Mouse (Mus musculus): ENCODE data around the gene Ofd1. TPM values are rescaled to one million over a fixed set of nuclear protein-coding genes. Genes with fewer than 3 reads are reported as not detected.

Gene Ofd1
- polyA plus RNA-seq (2015; fragmentation: Illumina TruSeq; extraction: RNeasy Lipid Tissue Mini Kit (QIAGEN cat#74804); ENCODE audit: insufficient read depth, low replicate concordance) = 17.0 TPM

GRCm38 (mm10) chrX:166440616-166441063 lies at the start of gene Ofd1:
Gene Ofd1, minus strand, starts transcription at chrX:166440704.

GRCm38 (mm10) chrX:166479365-166479983 lies 39.0 kb upstream of the Ofd1 start, which contains the start of gene Rab9:
Gene Rab9, minus strand, starts transcription at chrX:166479867.

GRCm38 (mm10) chrX:166440036-166440615 lies 378 bp downstream of the Ofd1 start, which contains the start of gene Trappc2:
Gene Trappc2, plus strand, starts transcription at chrX:166440574.

Other genes with a start within 250 kb of the Ofd1 start
- 51.3 TPM for gene Gpm6b, start 201.8 kb downstream of the Ofd1 start, polyA plus RNA-seq (2015; fragmentation: Illumina TruSeq; extraction: RNeasy Lipid Tissue Mini Kit (QIAGEN cat#74804); ENCODE audit: insufficient read depth, low replicate concordance)
- gene Trappc2, start 130 bp downstream of the Ofd1 start, polyA plus RNA-seq (2015; fragmentation: Illumina TruSeq; extraction: RNeasy Lipid Tissue Mini Kit (QIAGEN cat#74804); ENCODE audit: insufficient read depth, low replicate concordance) = 30.3 TPM
- 38.8 TPM for gene Rab9, start 39.2 kb upstream of the Ofd1 start, polyA plus RNA-seq (2015; fragmentation: Illumina TruSeq; extraction: RNeasy Lipid Tissue Mini Kit (QIAGEN cat#74804); ENCODE audit: insufficient read depth, low replicate concordance)
- 9.8 TPM for gene Tceanc, start 77.9 kb upstream of the Ofd1 start, polyA plus RNA-seq (2015; fragmentation: Illumina TruSeq; extraction: RNeasy Lipid Tissue Mini Kit (QIAGEN cat#74804); ENCODE audit: insufficient read depth, low replicate concordance)
- 0.70 TPM for gene Egfl6, start 145.0 kb upstream of the Ofd1 start, polyA plus RNA-seq (2015; fragmentation: Illumina TruSeq; extraction: RNeasy Lipid Tissue Mini Kit (QIAGEN cat#74804); ENCODE audit: insufficient read depth, low replicate concordance)

Data from spleen, adult 10 weeks (tissue).